Mouse (Mus musculus): Measurements from ENCODE around the gene Rnf130.

The Rnf130 gene

GRCm38 (mm10) chr11:50024833-50025720 lies at the start of gene Rnf130:
Gene Rnf130, plus strand, starts transcription at chr11:50025346.
- peak; percentile 88 to 91 for DNase-seq (ENCODE audit: low read depth in 2 of 2, low spot score in 2 of 2)

DNA sequence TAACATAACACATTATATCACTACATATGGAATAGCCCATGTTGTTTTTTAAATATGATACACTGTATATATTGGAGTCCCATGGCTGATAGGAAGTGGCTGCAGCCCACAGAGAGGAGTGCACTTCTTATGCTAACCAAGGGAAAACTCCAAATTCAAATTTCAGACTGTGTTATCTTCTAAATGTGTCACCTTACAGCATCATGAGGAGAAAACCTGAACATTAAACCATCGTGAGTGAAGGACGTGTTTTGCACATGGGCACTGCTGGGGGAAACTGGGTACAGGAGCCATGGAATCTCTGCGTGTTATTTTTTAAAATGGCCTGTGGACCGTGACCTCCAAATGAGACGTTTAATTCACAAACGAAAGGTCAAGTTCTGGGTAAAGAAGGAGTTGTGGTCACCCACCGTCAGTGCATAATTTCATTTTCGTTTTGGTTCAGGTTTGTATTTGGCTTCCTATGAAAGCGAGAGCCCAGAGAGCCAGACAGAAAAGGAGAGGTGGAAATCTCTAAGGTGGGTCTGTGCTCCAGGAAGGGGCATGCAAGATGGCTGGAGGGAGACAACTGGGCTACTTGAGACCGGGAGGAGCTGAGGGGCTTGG lies 47.1 kb upstream of the Rnf130 start:
- DNase-seq (ENCODE audit: low read depth in 2 of 2, low spot score in 2 of 2), result no peak

- DNase-seq (ENCODE audit: low read depth in 2 of 2, low spot score in 2 of 2), result no peak
Measured at GRCm38 (mm10) chr11:49978935-49979334, 46.2 kb upstream of the Rnf130 start.

GRCm38 (mm10) chr11:49980681-49981235 lies 44.4 kb upstream of the Rnf130 start:
- DNase-seq (ENCODE audit: low read depth in 2 of 2, low spot score in 2 of 2), result no peak

DNA sequence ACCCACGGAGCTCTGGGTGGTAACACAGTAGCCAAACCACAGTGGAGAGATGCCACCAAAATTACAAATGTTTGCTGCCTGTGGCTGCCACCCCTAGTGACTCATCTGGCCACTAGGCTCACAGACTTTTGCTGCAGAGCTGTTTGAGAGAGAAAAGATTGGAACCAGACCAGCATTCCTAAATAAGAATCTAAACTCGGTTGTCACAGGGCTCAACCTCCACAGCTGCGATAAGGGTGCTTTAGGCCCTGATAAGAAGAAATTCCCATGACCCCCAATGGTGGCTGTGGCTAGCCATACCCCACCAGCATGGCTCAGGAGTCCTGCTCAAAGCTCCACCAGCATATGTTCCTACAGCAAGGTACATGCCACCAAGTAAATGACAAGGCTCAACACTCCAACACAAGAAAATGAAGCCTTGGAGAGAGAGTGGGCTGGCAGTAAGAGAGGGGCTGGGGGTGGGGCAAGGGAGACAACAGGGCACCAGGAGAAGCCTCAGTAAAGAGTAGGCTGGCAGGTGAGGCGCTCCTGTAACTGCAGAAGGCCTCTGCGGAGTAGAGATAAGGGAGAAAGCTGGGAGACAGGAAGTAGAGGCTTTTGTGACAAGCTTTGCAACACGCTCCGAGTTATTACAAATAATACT lies 43.7 kb upstream of the Rnf130 start:
- no peak for DNase-seq (ENCODE audit: low read depth in 2 of 2, low spot score in 2 of 2)

- no peak for DNase-seq (ENCODE audit: low read depth in 2 of 2, low spot score in 2 of 2)
Measured at GRCm38 (mm10) chr11:49982094-49982493, 43.1 kb upstream of the Rnf130 start.

- DNase-seq (ENCODE audit: low read depth in 2 of 2, low spot score in 2 of 2), result peak in 1 of 2 experiments; percentile 4
Measured at GRCm38 (mm10) chr11:49982881-49983280, 42.3 kb upstream of the Rnf130 start.

DNA sequence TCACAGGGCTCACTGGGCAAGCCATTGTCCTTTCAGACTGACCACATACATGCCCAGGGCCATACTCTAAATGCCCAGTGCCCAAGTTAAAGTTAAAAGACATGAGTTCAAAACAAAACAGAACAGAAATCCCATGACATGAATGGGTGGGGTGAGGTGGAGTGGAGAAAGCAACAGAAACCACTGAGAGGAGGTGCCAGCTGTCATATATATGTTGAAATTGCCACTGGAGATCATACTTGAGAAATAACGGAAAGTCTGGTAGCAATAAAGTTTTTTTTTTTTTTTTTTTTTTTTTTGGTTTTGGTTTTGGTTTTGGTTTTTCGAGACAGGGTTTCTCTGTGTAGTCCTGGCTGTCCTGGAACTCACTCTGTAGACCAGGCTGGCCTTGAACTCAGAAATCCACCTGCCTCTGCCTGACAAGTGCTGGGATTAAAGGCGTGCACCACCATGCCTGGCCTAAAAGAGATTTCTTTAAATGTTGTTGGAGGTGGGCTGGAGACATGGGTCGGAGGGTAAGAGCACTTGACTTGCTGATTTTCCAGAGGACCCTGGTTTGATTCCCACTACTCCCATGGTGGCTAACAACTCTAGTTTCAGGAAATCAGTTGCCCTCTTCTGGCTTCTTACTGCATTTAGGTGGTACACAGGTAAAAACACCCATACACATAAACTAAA lies 41.1 kb upstream of the Rnf130 start:
- no peak for DNase-seq (ENCODE audit: low read depth in 2 of 2, low spot score in 2 of 2)

DNA sequence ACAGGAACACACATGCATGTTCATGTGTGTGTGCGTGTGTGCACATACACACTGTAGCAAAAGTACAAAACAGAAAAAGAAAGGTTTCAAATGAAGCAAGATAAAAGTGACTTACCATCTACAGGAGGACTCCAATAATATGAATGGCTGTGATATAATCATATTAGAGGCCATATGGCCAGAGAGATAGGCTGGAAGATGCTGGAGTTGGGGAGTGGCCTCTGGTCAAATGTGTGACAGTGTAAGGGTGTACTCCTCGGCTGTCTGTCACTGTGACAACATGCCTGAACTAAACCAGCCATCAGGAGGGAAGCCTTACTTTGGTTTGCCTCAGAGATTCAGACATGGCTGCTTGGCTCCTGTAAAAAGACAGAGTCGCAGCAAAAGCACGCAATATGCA lies 40.1 kb upstream of the Rnf130 start:
- no peak for DNase-seq (ENCODE audit: low read depth in 2 of 2, low spot score in 2 of 2)

GRCm38 (mm10) chr11:49986277-49987036 lies 38.7 kb upstream of the Rnf130 start:
- DNase-seq (ENCODE audit: low read depth in 2 of 2, low spot score in 2 of 2), result peak; percentile 16 to 43

DNA sequence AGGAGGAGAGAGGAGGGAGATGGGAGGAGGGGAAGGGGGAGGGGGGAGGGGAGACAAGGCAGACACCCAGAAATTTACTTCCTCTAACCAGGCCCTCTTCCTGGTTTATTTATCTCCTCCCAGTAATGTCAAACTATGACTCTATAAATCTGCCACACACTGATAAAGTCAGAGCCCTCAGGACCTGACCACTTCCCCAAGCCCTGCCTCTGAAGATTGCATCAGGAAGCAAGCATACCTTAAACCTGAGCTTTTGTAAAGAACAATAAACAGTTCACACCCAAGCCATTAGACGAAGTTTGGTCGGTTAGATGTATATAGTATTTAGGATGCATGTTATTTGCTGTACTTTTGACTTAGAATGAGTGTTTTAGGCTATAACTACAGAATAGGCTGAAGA lies 30.6 kb upstream of the Rnf130 start:
- DNase-seq (ENCODE audit: low read depth in 2 of 2, low spot score in 2 of 2), result no peak

- DNase-seq (ENCODE audit: low read depth in 2 of 2, low spot score in 2 of 2), result no peak
Measured at GRCm38 (mm10) chr11:49996398-49996797, 28.7 kb upstream of the Rnf130 start.

- DNase-seq (ENCODE audit: low read depth in 2 of 2, low spot score in 2 of 2), result no peak
Measured at GRCm38 (mm10) chr11:49997321-49997720, 27.8 kb upstream of the Rnf130 start.

- no peak for DNase-seq (ENCODE audit: low read depth in 2 of 2, low spot score in 2 of 2)
Measured at GRCm38 (mm10) chr11:50002853-50003252, 22.3 kb upstream of the Rnf130 start.

GRCm38 (mm10) chr11:50007776-50008175 lies 17.4 kb upstream of the Rnf130 start:
- no peak for DNase-seq (ENCODE audit: low read depth in 2 of 2, low spot score in 2 of 2)

GRCm38 (mm10) chr11:50008231-50008630 lies 16.9 kb upstream of the Rnf130 start:
- no peak for DNase-seq (ENCODE audit: low read depth in 2 of 2, low spot score in 2 of 2)

- DNase-seq (ENCODE audit: low read depth in 2 of 2, low spot score in 2 of 2), result no peak
Measured at GRCm38 (mm10) chr11:50013016-50013415, 12.1 kb upstream of the Rnf130 start.

DNA sequence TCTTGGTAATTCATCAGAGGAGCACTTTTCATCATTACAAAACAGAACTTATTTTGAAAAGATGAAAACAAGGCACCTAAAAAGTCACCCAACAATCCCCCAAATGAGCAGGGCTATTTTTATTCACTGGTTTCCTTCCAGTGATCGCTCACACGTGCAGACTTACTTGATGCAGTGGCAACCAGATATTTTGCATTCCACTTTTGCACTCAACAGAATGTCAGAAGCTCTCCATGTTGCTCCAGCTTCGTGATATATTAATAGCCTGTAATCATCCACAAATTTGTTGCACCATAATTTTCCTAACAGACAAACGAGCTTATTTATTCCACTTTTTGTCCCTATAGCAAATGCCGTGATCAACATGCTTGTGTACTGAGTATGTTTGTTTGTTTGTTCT lies 8.6 kb upstream of the Rnf130 start:
- no peak for DNase-seq (ENCODE audit: low read depth in 2 of 2, low spot score in 2 of 2)

- DNase-seq (ENCODE audit: low read depth in 2 of 2, low spot score in 2 of 2), result no peak
Measured at GRCm38 (mm10) chr11:50017511-50017910, 7.6 kb upstream of the Rnf130 start.

GRCm38 (mm10) chr11:50018848-50019247 lies 6.3 kb upstream of the Rnf130 start:
- DNase-seq (ENCODE audit: low read depth in 2 of 2, low spot score in 2 of 2), result no peak
